Mouse (Mus musculus) layer of hippocampus, adult 9-10 months (tissue): ENCODE data around the gene Fads2.

Source experiments
- DNase-seq: peaks from one replicate; pipeline ENCODE4 v3.0.0; 2022; ENCODE audit warnings: low spot score

Fads2 gene

GRCm38 (mm10) chr19:10041388-10042148, 60.0 kb downstream of the Fads2 start, which contains the start of gene Fads3:
Gene Fads3 (plus strand): TSS chr19:10041569.
- no peak for DNase-seq

GRCm38 (mm10) chr19:10040866-10041387, 60.6 kb downstream of the Fads2 start:
- no peak for DNase-seq

GRCm38 (mm10) chr19:10039615-10040014, 61.9 kb downstream of the Fads2 start:
- no peak for DNase-seq

GRCm38 (mm10) chr19:10038910-10039309, 62.6 kb downstream of the Fads2 start:
- DNase-seq: no peak

- no peak for DNase-seq
Measured at GRCm38 (mm10) chr19:10038364-10038763, 63.2 kb downstream of the Fads2 start.

- DNase-seq: no peak
Measured at GRCm38 (mm10) chr19:10037534-10037933, 64.0 kb downstream of the Fads2 start.

GRCm38 (mm10) chr19:10034785-10035447, 66.6 kb downstream of the Fads2 start:
- DNase-seq: peak; percentile 64

- DNase-seq: no peak
Measured at GRCm38 (mm10) chr19:10034356-10034755, 67.2 kb downstream of the Fads2 start.

GRCm38 (mm10) chr19:10033211-10033973, 68.2 kb downstream of the Fads2 start:
- DNase-seq: no peak

- DNase-seq: no peak
Measured at GRCm38 (mm10) chr19:10029746-10030145, 71.8 kb downstream of the Fads2 start.

GRCm38 (mm10) chr19:10025169-10025875, 76.2 kb downstream of the Fads2 start:
- DNase-seq: no peak

GRCm38 (mm10) chr19:10023304-10023758, 78.2 kb downstream of the Fads2 start:
- DNase-seq: no peak

- DNase-seq: no peak
Measured at GRCm38 (mm10) chr19:10022414-10023303, 78.9 kb downstream of the Fads2 start.

GRCm38 (mm10) chr19:10021981-10022380, 79.6 kb downstream of the Fads2 start:
- no peak for DNase-seq

GRCm38 (mm10) chr19:10019214-10019760, 82.3 kb downstream of the Fads2 start:
- no peak for DNase-seq

GRCm38 (mm10) chr19:10018527-10018818, 83.1 kb downstream of the Fads2 start:
- no peak for DNase-seq

GRCm38 (mm10) chr19:10017637-10018526, 83.7 kb downstream of the Fads2 start:
- no peak for DNase-seq

- no peak for DNase-seq
Measured at GRCm38 (mm10) chr19:10016151-10016550, 85.4 kb downstream of the Fads2 start.

GRCm38 (mm10) chr19:10015442-10015841, 86.1 kb downstream of the Fads2 start:
- no peak for DNase-seq

- DNase-seq: no peak
Measured at GRCm38 (mm10) chr19:10014824-10015223, 86.7 kb downstream of the Fads2 start.
